Mouse (Mus musculus) liver, adult (tissue): ENCODE measurements at regions not wholly inside any gene's neighbourhood (a gene's known extent, or its start where the extent isn't known, plus 50 kb on each side); places are given as distances from the start of the nearest gene placed in this dataset.

ENCODE experiments used
- GATA4 ChIP-seq: IDR thresholded peaks from 2 replicates; pipeline ENCODE4 v1.6.1; 2014; ENCODE audit warnings: mild to moderate bottlenecking, low read length; ENCODE audit not compliant: insufficient replicate concordance

DNA sequence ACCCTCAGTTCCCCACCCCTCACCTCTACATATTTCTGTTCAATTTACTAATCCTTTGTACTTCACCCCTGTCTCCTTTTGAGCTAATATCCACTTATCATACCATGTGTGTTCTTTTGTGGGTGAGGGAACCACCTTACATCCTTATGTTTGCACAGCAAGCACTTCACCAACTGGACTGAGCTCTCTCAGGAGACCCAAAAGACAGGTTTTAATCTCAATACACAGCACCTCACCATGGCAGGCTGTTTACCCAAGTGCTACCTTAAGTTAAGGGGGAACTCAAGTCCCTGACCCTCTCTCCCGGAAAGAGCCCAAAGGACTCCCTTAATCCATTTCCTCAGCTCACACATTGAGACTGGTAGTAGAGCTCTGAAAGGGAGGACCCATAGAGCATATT, 62.3 kb upstream of the Agr3 start:
- TF ChIP-seq GATA4, result no peak

DNA sequence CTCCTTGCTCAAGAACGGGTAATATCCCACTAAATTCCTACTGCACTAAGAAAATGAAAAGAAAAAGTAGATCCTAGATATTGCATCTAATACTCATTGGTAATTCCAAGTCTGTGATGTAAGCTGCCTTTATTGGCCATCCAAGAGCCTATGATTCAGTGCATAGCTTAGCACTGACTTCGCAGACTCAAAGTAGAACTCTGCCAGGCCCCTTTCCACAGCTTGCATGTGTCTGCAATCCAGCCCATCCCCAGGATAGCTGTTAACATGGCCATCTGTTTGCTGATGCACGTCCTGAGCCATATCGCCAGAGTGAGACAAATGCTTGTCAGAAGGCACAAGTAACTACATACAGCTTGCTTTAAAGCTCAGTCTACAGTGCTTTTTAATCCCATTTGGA, 72.3 kb upstream of the Agr3 start:
- TF ChIP-seq GATA4, result no peak

DNA sequence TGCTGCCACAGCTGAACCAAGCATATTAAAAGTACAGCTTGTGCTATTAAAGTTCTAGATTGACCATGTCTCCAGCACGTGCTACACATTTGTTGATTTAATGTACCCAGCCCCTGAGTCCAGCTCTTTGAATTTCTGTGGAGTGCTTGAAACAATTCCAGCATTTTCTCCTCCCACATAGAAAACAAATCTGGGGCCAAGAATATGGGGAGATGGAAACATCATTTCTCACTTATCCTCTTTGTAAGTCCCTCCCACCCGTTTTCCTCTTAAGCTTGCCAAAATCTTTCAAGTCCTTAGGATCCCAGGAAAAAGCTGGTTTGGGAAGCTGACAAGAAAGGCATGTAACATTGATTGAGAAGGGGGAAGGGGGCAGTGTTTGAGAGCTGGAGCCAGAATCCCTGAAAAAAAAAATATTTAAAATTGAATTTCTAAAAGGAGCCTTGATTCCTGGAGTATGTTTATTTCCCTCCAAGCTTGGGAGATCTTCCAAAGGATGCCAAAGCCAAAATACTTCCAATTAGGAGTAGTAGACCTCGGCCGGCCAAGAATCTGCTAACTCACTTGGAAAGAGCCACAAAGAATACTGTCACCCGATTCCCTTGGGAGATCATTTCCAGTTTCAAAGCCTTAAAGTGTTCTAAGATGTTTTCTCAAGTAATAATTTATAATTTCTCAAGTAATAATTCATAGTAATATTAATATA, 78.4 kb upstream of the Agr3 start:
- no peak for TF ChIP-seq GATA4

DNA sequence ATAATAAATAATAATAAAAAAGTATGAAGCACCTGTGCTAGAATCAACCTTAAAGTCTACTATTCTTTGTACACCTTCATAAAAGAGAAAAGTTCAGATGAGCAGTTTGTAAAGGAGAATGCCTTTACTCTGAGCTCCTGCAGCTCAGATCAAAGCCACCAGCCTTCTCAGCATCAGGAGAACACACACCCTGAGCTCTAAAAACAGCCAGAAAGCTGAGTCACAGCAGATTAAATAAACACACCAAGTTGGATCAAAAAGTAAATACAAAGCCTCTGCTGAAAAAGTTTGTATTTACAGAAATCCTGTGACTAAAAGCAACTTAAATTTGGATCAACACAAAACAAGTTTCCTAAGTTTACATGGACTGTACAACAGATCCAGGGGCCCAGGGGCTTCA, 88.5 kb upstream of the Agr3 start:
- no peak for TF ChIP-seq GATA4

DNA sequence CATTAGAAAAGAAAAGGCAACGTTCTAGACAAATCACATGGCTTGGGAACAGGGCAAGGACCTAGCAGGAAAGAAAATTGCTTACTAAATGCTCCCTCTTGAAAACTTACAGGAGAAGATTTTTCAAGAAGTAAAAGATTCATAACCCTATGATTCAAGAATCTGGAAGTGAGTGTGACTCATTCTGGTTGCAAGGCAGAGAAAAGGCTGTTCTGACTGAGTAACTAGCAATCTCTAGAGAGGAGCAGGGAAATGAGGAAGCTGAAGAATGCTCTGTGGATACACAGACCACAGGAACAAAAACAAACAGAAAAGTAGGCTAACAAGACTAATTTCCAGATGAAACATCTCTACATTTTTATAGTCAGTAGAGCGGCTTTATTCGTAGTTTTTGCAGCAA, 92.1 kb upstream of the Agr3 start:
- TF ChIP-seq GATA4, result no peak

DNA sequence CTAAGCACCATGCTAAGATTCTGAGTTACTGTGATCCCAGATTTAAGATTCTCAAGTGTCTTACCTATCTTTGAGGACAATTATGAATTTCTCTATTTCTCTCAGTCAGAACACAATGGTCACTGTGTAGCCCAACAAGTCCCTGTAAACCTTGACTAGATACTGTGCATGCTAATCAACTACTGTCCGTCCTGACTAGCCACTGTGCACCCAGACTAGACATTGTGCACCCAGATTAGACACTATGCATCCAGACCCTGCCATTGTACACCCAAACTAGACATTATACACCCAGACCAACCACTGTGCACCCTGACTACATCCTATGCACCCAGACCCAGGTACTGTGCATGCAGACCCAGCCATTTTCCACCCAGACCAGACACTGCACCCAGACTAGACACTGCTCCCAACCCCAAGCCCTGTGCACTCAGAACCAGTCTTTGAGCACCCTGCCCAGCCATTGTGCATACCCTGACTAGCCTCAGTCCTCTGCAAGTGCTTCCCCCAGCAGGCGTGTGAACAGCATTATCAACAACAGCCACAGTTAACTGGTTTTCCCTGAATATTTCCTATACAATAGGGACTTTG, 93.4 kb upstream of the Agr3 start:
- no peak for TF ChIP-seq GATA4

DNA sequence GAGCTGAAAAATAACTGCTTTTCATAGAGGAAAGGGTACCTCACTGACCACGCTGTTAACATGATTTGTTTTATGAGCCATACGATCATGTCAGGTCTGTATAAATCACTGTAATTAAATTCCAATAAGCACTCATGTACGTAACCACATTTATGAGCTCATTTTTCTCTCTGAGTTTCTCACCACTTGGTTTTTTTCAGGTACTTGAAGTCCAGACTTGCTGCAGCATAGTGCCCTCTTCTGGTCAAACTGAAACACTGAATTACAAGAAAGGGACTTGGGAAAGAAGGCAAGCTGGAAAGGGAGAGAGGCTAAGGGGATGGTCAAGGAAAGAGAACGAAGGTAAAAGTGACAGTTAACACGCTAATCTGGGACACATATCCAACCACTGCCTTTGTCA, 94.2 kb upstream of the Agr3 start:
- TF ChIP-seq GATA4, result no peak

DNA sequence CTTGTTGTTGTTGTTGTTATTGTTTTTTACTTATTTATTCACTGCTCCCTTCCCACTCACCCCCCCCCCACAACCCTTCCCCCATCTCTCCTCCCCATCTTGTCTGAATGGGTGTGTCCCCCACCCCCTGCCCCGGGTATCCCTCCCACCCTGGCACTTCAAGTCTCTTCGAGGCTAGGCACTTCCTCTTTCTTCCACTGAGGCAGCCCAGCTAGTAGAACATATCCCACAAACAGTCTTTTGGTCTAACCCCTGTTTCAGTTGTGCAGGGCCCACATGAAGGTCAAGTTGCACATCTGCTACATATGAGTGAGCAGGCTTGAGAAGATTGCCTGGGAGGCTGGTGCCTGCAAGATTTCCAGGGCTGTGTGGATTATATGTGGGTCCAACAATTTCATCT, 97.6 kb upstream of the Agr3 start:
- TF ChIP-seq GATA4, result no peak

DNA sequence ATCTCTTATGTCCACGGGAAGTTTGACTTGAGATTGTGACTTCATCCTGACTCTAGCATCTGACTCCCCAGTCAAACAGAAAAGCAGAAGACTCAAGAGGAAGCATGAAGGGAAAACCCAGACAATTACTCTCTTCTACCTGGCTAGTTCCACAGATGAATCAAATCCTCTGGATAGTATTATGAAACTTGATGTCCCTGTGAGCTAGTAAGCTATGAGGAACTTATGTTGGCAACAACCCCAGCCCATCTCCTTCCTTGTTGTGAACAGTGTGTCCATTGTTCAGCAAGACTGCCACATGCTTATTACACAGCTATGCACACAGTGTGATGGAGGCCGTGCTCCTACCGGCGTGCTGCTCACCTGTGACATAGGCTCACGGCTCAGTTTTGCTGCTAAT, 98.4 kb upstream of the Agr3 start:
- TF ChIP-seq GATA4, result no peak

DNA sequence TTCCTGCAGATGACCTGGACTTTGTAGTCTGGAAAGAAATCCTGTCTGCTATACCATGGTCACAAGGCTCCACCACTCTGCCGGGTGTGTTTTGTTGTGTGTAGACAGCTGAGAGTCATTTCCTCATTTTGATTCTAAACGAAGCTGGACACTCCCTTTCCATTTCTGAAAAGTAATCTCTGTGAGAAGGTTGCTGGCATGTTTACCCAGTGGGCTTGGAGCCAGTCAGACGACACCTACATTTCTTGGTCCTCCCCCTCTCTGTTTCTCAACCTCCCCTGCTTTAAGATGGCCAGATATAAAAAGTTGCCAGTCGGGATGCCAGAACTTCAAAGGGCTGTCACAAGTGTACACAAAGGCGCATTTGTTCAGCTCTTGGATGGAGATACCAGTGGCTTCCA, 100.8 kb upstream of the Agr3 start:
- TF ChIP-seq GATA4, result no peak

DNA sequence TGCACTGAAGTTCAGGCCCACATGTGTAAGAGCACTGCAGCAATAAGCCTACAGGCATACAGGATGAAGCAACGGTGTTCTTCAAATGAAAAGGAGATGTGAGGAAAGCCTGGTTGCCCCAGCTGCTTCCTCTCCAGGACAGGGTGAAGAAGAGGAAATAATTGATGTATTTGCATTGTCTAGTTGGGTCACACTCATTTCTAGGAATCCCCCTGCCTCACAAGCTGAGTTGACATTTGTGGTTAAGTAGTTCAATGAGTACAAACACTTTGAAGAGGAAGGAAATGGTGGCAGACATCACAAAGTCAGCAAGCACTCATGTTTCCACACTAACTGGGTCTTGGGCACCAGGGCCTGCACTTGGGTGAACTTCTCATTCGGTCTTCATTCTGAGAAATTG, 126.2 kb upstream of the Agr3 start:
- no peak for TF ChIP-seq GATA4

DNA sequence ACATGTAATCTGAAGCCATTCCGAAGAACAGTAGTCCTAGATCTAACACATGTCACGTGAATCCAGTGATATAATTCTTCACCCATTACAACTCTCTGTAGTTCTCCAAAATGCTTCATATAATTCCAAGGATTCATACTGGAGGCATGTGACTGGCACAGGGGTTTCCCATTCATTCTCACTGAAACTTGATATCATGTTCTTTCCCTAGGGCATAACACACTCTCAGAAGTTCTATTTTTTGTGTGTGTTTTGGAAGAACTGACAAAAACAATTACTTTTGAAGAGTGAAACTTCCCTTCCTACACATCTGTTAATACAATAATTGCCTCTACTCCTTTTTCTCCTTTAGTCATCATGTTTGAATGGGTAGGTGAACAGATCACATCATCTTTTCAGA, 150.0 kb upstream of the Agr3 start:
- no peak for TF ChIP-seq GATA4

DNA sequence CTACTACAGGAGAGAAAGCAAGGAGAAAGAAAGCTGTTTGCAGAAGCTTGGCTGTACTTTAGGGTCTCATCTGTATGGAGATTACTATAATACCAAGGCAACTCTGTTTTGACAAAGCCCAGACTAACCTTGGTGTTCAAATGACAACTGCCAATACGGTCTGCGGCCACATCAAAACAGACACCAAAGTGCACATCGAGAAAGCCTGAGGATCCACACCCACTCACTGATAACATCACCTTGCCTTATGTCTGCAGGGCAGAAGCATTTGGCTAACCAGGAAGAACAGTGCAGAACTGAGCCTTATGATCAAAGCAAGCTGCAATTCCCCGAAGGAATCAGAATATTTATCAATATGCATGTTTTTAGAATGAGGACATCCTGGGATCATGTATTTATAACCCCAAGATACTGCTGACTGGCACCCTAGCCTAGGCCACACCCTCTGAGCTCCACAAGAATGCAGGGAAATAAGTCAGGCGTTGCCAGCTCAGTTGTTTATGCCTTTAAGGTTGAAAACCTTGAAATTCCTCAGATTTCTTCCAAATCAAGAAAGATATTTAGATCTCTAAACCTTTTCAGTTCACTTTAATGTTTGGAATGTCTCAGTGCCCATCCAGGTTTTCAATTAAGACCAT, 154.9 kb upstream of the Agr3 start:
- no peak for TF ChIP-seq GATA4

DNA sequence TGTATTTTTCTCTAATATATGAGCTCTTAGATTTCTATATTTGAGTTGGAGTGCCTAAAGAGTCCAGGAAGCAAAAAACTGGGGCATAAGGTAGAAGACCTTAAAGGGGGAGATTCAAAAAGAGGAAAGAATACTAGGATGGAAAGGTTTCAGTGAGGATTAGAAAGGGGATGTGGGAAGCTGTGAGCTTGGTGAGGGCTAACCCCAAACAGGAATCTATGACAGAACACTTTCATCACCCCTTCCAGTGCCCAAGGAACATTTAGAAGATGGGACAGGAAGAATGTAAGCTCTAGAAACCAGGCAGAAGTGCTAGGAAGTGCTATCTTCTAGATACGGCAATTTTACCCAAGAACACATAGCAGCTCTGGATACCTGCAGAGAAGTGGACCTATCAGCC, 166.5 kb upstream of the Agr3 start:
- TF ChIP-seq GATA4, result no peak

DNA sequence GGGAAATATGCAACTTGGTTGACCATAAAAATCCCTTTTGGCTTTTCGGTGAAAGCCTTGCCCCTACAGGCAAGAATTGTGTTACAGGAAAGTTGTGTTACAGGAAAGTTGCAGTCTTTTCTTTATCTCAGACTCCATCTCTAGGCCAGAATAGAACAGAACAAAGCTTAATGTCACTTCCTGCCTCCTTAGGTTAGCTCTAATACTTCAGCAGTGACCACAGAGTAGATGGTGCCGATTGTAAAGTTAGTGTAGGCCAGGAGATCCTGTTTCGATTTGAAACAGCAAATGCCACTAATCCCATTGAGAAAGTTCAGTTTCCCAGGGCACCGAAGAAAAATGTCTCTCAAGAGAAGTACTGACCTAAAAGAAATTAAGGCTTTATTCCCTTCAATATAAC, 170.3 kb upstream of the Agr3 start:
- no peak for TF ChIP-seq GATA4

DNA sequence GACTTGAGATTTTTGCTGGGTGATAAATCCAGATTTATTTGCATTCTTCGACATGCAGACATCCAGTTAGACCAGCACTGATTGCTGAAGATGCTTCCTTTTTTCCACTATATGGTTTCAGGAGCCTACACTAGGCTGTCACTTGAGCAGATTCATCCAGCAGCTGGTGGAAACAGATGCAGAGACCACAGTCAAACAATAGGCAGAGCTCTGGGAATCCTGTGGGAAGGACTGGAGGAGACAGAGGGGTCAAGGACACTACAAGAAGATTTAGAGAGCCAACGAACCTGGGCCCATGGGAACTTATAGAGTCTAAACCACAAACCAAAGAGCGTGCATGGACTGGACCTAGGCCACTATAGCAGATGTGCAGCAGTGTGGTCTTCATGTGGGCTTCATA, 177.4 kb upstream of the Agr3 start:
- no peak for TF ChIP-seq GATA4
